ENCODE assay signal across 13 mouse cellular contexts in the genomic region with DNA sequence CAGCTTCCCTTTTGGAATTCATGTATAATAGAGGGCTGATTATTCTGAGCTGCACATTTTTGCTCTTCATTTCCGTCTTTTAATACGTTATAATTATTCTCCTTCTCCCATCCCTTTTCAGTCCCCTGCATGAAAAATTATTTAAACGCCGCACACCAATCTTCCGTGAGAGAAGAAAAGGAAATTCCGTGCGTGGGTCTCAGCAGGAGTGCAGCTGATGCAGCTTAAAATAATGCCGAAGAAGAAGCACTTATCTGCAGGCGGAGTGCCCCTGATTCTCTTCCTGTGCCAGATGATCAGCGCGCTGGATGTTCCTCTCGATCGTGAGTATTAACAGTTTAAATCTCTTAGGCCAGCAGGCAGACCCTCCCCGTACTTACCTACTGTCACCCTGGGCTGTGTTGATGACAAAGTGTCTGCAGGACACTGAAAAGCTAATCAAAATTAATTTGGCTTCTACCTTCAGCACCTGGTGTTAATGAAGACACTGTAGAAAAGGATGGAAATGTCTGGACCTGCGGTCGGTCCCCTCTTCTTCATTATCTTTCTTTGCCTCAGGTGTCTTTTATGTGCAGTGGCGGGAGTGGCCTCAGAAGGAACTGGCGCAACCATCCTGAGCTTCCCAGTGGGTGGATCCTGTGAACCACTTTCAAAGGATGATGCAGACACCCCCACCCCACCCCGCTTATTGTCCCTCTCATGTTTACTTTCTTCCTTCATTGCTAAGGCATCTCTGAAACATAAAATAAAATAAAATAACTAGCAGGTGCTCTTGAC.
A peak's percentile ranks its signal among the peaks of the same experiment; 100 is the strongest.
DNase-seq lines count a peak whose midpoint lies in the region; ATAC-seq lines count a peak whose summit lies in the region.
"Had no signal": no experiment of that assay in that cellular context is flagged by ENCODE, and none has a peak within 500 bp of the region (broad histone marks: within the 10 kb centered on the region; RNA-seq: fewer than 3 reads in every experiment).

No protein-coding gene starts in this region.

- no peaks in the 10 kb centered on the region for H3K27me3 ChIP-seq in midbrain, embryonic 14.5 days (ENCODE audit: control insufficient read depth, insufficient read depth, low read length)
- H3K27me3 ChIP-seq: heart, embryonic 15.5 days; liver, embryonic 13.5 days had no signal

- peak; percentile 32 to 37 for DNase-seq in cerebellum, postnatal 25 days
- no peak for DNase-seq in cerebellum, adult 9-11 months
- peak; percentile 42 for DNase-seq in right cerebral cortex, adult 18-20 months
- DNase-seq in right cerebral cortex, postnatal 14 days = no peak
- peak; percentile 60 for DNase-seq in midbrain, embryonic 14.5 days
- DNase-seq in adrenal gland, postnatal 36 days = no peak
- DNase-seq in thymus, postnatal 36 days = no peak
- DNase-seq in layer of hippocampus, adult 9-10 months (ENCODE audit: low spot score) = no peak
- DNase-seq: liver, embryonic 13.5 days; lung, postnatal 10 days; right cerebral cortex, postnatal 4 days had no signal

- 36% methylated on average over 19 of the region's 19 CpGs for WGBS in midbrain, embryonic 14.5 days

- peak overlapping the region; percentile 42; the same call in 1 of the 2 replicates for H3K9ac ChIP-seq in midbrain, embryonic 14.5 days (replicated peaks; ENCODE audit: low read length)
- H3K9ac ChIP-seq: heart, embryonic 15.5 days; liver, embryonic 13.5 days had no signal

- peaks cover 38% of the 10 kb centered on the region for H3K4me1 ChIP-seq in midbrain, embryonic 14.5 days (ENCODE audit: control insufficient read depth, insufficient read depth, low read length)
- H3K4me1 ChIP-seq: heart, embryonic 15.5 days; limb, embryonic 10.5 days; liver, embryonic 13.5 days had no signal

- H3K9me3 ChIP-seq in midbrain, embryonic 14.5 days (ENCODE audit: control insufficient read depth, low read length) = no peaks in the 10 kb centered on the region
- H3K9me3 ChIP-seq: heart, embryonic 15.5 days; limb, embryonic 10.5 days; liver, embryonic 13.5 days had no signal

- H3K36me3 ChIP-seq in midbrain, embryonic 14.5 days (ENCODE audit: control insufficient read depth, insufficient read depth, low read length) = no peaks in the 10 kb centered on the region
- H3K36me3 ChIP-seq: heart, embryonic 15.5 days; limb, embryonic 10.5 days; liver, embryonic 13.5 days had no signal

- ATAC-seq in midbrain, embryonic 14.5 days (ENCODE audit: low FRiP score, low TSS enrichment) = no peak

- 0 out of 2 replicates have a peak overlapping the region, but pooled peaks have one; percentile 7 for H3K4me3 ChIP-seq in midbrain, embryonic 14.5 days (replicated peaks; ENCODE audit: low read depth, low read length)
- H3K4me3 ChIP-seq: heart, embryonic 15.5 days; limb, embryonic 10.5 days; liver, embryonic 13.5 days had no signal

- peak overlapping the region; percentile 74 for H3K27ac ChIP-seq in midbrain, embryonic 14.5 days (replicated peaks; ENCODE audit: low read depth, low read length)
- H3K27ac ChIP-seq: heart, embryonic 15.5 days; limb, embryonic 10.5 days; liver, embryonic 13.5 days had no signal

- H3K4me2 ChIP-seq in midbrain, embryonic 14.5 days (ENCODE audit: low read length) = peak overlapping the region; percentile 45
- H3K4me2 ChIP-seq: heart, embryonic 15.5 days; liver, embryonic 13.5 days had no signal

Comparison
In these comparisons a context has a peak if more than half of its experiments do, and no peak if none do; other contexts are left out.
1. DNase-seq: peak in cerebellum, postnatal 25 days (2 of 2), right cerebral cortex, adult 18-20 months (single experiment) and midbrain, embryonic 14.5 days (single experiment); none in cerebellum, adult 9-11 months (single experiment), right cerebral cortex, postnatal 14 days (single experiment), adrenal gland, postnatal 36 days (0 of 2), thymus, postnatal 36 days (0 of 2) and layer of hippocampus, adult 9-10 months (single experiment).